Mouse (Mus musculus): ENCODE data around the gene Nid2.

Gene Nid2

DNA sequence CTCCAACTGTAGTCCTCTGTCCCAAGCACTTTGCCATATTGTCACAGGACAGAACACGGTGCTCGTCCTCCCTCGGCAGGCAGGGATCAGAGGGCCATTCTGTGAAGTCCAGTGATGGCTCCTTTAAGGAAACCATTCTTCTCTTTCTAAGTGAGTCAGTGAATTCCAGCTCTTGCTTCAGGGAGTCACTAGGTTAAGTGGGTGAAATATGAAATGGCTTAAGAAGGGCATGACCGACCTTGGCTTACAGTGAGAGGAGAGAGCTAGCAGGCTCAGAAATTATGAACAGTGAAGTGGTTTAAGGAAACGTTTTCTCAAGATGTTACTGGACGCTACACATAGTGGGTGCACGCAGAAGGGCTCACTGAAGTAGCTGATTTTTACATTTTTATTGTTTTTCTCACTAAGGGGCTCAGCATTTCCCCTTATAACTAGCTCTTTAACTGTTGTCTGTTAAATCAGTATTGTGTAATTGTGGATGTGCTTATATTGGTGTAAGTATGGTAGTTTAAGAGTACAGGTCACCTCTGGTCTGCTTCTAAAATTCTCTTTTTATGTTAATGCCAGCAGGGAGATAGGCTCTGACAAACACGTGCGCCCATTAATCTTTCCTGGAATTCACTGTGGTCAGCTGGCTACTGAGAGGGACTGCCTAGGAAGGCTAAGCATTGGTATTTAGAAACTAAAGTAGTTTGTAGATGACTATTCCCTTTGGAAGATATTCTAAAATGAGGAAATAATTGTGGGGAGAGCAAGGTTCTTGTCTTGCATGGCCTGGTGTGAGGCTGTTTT is 34.9 kb downstream of the Nid2 start:
- DNase-seq (ENCODE audit: low spot score) = no peak

DNA sequence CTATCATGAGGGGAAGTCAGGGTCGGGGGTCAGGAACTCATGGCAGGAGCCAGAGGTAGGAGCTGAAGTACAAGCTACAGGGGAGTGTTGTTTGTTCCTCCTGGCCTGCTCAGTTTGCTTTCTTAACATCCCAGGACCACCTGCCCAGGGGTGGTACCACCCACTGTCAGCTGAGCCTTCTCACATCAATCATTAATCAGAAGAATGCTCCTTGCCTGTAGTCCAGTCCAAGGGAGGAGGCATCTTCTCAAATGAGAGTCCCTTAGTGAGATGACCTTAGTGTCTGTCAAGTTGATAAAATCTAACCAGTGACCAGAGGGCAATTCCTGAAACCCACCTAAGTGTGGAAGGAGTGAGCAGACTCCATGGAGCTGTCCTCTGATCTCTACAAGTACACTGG is 37.4 kb downstream of the Nid2 start:
- no peak for DNase-seq (ENCODE audit: low spot score)

DNA sequence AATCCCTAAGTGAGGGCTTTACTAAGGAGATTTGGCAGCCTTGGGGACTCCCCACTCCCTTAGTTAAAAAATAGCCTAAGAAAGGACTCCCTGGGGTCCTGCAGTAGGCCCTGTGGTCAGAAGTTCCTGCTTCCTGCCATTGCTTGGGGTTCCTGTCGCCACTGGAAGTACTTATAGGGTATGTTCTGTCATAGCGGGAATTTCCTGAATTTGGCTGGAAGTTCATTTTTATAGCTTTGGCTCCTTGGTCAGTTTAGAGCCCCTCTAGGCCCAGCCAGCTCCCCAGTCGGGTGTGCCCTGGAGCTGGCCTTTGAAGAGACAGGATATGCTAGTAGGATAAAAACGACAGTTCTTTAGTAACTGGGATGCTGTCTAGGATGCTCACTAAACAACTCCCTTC is 43.8 kb downstream of the Nid2 start:
- no peak for DNase-seq (ENCODE audit: low spot score)

DNA sequence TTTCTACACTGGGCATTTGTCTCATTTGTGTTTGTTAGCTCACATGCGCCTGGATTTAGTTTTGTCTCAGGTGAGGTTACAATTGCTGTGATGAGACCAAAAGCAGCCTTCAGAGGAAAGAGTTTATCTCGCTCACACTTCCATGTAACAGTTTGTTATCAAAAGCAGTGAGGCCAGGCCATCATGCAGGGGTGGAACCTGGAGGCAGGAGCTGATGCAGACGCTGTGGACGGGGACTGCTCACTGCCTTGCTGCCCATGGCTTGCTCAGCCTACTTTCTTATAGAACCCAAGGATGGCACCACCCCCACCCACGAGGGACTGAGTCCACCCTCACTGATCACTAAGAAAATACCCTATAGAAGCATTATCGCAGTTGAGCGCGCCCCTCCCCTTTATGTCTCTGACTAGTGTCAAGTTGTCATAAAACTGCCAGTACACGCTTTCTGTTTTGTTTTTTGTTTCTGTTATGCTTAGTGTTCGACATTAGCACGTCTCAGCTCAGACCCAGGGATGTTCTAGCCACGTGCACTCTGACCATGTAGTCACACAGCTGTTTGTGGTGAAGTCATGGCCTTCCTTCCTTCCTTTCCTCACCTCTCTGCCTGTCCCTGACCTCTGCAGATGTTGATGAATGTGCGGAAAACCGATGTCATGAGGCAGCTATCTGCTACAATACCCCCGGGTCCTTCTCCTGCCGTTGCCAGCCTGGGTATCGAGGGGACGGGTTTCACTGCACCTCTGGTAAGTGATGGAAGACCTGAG is 45.7 kb downstream of the Nid2 start:
- no peak for DNase-seq (ENCODE audit: low spot score)

DNA sequence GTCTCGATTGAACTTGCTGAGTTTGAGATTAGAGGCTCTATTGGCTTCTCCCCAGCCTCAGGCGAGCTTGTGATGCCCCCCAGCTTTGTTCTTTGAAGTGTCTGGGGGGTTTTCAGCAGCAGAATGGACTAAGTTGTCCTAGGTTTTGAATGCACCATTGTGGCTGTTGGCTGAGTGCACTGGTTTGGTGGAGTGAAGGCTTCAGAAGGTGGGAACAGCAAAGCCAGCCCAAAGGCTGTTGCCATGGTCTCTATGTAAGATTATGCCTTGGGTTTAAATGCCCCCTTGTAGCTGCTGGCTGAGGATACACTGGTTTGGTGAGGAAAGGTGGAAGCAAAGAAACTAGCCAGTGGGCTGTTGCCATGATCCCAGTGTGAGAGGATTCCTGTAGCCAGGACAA is 49.4 kb downstream of the Nid2 start:
- DNase-seq (ENCODE audit: low spot score) = no peak

DNA sequence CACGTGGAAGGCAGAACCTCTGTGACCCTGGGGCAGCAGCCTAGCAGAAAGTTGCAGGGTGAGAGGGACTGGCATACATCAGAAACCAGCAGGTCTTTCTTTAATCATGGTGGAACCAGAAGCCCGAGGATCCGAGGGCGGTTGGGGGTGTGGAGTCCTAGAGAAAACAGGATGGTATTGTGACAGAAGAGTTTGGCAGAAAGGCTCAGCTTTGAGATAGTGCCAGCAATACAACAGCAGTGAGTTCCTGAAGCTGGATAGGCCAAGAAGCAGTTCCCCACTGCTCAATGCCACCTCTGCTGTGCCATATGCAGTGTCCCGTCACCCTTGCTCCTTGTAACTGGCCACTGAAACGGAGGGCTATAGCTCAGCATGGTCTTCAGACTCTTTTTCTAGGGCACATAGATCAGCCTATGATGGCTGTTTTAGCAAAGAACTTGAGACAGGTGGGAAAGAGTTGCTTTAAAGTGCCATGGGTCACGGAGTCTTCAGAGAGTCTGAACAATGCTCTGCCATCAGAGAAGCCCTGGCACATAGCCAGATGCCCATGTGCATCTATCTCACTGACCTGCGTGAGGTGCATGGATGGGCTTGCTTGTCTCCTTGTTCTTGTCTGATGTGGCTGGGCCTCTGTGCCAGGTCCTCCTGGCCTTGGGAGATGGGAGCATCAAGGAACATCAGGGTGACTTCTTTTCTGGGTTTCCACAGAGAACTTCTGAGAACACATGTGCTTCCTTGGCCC is 50.6 kb downstream of the Nid2 start:
- DNase-seq (ENCODE audit: low spot score) = no peak

DNA sequence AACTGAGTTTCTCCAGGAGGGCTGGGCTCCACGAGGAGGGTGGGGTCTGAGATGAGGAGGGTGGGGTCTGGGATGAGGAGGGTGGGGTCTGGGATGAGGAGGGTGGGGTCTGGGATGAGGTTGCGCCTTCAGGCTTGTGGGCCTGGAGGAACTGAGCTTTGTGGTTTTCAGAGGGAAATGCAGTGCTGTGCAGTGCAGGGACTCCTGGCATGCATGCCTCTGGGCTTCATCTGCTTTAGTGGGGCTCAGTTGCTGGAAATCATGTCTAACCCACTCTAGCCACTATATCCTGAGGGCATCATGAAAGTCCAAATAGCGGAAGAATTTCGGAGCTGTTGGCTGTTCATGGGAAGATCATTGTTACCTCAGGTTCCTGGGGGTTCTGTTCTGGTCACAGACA is 52.2 kb downstream of the Nid2 start:
- no peak for DNase-seq (ENCODE audit: low spot score)

DNA sequence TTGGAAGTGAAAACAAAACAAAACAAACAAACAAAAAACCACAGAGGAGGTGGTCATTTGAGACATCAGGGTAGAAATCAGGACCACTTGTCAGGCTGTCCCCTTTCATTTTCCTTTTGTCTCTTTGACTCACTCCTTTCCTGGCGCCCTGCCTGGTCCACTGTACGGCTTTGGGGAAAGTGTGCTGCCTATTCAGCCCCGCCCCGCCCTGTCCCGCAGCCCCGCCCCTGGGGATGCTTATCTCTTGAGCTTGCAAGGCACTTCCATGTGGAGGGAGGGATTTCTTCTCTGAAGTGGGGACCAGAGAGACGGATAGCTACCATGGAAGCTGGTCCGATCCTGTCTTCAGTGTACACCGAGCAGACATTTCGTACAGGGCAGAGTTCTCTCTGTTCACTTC is 52.6 kb downstream of the Nid2 start:
- DNase-seq (ENCODE audit: low spot score) = no peak

DNA sequence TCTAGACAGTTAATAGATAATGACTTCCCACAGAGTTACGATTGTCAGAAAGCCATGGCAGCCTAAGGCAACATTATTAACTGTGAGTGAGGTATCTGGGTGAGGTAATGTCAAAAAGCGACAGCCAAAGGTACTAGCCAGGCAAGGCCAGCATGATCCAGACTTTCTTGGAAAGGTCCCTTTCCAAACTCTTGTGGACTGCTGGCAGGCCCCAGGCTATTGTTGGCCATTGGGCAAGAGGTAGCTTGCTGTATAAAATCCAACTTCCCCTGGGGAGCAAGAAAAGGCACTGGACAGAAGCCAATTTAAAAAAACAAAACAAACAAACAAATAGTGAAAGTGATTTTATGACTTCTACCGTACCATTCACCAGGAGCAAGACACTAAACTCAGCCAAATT is 56.3 kb downstream of the Nid2 start:
- no peak for DNase-seq (ENCODE audit: low spot score)

DNA sequence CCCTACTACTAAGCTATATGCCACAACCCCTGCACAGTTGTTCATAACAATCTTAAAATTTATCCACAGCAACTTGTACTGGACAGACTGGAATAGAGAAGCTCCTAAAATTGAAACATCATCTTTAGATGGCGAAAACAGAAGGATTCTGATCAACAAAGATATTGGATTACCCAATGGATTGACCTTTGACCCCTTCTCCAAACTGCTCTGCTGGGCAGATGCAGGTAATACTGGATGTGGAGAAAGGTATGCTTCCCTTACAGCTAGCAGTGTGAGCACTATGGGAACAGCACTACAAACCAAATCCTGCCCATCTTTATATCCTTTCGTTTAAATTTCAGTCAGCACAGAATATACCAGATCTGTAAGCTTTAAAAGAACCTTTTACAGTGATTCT is 56.8 kb downstream of the Nid2 start:
- no peak for DNase-seq (ENCODE audit: low spot score)

DNA sequence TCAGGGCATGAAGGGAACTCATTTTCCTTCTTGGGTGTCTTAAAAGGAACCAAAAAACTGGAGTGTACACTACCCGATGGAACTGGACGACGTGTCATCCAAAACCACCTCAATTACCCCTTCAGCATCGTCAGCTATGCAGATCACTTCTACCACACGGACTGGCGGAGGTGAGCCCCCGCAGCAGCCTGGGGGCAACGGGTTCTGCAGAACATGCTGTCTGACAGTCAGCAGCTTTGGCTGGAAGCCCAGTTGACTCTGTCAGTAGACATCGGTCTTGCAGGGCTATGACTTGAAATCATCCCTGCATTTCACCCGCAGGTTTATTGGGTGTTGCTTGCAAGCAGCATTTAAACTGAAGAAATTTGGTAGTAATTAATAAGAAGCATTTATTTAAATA is 58.9 kb downstream of the Nid2 start:
- no peak for DNase-seq (ENCODE audit: low spot score)

DNA sequence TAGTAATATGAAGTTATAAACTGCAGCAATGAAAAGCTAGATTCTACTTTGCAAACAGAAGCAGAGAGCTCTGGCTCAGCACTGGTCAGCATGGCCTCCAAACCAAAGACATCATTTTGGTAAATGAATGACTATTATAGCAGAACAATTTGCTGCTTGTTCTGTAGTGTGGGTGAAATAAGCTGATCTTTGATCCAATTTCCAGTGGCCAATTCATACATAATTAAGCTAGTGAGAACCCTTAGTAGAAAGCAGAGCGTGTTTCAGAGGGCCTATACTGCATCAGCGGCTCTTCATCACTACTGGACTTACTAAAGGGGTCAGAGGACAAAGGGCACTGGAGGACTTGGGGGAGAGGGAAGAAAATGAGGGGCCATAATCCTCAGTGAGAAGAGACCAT is 62.0 kb downstream of the Nid2 start:
- no peak for DNase-seq (ENCODE audit: low spot score)

DNA sequence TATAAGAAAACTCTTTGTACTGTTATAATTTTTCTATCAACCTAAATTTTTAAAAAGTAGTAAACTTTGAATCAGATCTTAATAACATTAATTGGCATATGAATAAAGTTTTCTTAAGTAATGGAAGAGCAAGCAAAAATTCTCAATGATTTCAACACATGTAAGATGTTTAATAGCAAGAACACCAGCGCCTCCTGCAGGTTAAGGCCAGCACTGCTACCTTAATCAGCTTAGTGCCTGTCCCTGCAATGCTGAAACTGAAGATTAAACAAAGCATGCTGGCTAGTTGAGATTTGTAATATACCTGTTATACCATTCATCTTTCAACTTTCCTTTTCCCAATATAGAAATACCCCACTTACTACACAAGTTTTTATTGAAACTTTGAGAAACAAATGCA is 66.9 kb downstream of the Nid2 start:
- DNase-seq (ENCODE audit: low spot score) = no peak

DNA sequence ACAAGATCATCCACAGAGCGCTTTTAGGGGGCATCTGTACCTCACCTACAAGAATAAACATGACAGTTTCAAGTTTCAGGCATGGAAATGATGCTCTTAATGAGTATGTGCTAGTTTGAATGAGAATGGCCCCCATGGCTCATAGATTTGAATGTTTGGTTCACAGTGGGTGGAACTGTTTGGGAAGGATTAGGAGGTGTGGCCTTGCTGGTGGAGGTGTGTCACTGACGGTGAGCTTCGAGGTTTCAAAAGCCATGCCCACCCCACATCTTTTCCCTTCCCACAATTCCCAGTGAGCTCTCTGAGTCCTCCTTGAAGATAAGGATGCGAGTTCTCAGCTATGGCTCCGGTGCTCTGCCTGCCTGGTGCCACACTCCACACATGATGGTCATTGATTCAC is 70.6 kb downstream of the Nid2 start:
- DNase-seq (ENCODE audit: low spot score) = no peak

DNA sequence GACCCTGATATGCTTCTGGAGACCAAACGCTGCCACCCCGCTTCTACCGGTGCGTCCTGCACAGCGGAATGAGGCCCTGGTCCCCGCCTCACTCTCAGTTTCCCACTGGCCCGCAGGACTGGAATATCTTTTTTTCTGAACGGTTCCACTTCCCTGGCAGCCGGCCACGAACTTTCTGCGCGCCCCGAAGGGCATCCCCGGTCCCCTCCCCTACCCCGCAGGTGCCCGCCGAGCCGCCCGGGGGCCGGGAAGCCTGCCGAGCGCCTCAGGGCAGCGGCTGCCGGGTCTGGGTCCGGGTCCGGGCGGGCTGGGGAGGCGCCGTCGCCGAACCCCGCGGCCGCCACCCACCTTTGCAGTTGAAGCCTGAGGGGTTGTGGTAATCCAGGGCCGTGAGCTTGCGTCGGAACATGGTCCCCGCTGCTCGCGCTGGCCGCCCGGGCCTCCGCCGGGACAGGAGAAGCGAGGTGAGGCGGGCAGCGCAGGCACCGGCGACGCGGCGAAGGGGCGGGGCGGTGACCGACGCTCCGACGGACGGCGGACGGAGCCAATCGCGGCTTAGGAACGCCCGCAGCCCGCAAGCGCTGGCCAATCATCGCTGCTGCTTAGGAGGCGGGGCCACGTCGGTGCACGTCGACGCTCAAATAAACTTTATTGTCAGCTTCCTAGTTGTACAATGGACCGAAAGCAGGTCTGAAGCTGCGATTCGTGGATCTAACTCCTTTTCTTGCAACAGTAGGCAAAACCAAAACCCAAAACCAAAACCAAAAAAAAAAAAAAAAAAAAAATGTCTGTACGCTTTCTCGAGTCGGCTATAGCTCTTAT is 72.5 kb downstream of the Nid2 start, which contains the start of gene Rtraf:
Gene Rtraf (minus strand): TSS at position 504 of the 822 bp plus-strand sequence.
- DNase-seq (ENCODE audit: low spot score) = peak; percentile 84

DNA sequence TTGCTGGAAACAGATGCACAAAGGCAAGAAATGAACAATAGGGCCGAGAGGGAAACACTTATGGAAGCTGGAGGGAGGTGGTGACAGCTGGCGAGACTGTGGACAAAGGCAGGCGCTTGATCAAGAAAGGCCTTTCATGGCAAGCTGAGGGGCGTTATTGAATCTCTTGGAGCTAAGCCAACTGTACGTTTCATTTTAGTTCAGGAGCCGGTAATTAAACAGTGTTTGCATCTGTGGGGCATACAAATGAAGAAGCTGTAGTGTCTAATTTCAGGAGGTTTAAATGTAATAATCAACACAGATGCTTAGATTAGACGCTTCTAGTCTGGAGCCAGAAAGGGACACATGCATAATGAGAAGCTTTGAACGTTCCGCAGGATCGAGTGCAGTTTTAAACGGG is 74.4 kb downstream of the Nid2 start:
- no peak for DNase-seq (ENCODE audit: low spot score)

DNA sequence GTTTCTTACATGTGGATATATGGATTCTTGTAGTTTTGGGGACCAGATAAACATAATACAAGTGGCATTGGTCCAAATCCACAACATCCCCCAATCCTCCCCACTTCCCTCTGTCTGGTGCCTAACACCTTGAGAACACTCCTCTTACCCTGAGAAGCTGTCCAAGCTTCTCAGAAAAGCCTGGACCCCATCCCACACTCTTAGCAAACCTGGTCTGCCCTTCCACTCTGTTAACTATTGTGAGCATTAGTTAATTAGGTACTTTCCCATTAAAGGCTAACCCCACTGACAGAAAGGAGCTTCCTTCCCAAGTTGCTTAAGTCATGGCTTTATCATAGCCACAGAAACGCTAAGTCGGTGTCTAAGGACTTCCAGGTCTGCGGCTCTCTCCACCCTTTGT is 85.2 kb downstream of the Nid2 start:
- DNase-seq (ENCODE audit: low spot score) = no peak

DNA sequence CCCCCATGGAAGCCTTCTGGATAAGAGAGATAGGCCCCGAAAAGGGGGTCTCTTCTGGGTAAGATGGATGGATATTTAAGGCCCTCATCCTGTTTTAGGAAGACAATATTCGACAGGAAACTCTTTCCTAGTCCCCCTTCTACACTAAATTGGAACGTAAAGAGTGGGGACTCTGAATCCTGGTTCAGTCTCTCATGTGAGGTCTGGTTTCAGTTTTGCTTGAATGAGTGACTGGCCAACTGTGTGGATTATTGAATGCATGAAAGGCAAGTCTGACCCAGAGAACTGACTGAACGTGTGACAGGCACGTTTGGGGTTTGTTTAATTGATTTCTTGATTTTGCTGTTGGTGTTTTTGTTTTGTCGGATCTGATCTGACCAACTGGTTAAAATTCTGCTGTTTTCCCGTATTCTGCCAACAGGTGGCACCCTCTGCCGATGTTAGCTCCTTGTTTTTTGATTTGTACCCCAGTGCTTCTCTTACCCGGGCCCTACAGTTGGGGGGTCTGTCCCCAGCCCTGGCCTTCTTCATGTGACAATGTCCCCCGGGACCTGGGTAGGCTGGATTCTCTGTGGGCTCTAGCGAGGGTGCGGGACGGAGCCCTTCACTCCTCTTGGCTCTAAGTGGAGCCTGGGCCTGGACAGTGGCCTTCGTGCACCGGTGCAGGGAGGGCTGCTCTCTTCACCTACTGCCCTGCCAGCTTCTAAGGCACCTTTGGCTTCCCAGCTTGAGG is 88.7 kb downstream of the Nid2 start:
- DNase-seq (ENCODE audit: low spot score) = no peak

DNA sequence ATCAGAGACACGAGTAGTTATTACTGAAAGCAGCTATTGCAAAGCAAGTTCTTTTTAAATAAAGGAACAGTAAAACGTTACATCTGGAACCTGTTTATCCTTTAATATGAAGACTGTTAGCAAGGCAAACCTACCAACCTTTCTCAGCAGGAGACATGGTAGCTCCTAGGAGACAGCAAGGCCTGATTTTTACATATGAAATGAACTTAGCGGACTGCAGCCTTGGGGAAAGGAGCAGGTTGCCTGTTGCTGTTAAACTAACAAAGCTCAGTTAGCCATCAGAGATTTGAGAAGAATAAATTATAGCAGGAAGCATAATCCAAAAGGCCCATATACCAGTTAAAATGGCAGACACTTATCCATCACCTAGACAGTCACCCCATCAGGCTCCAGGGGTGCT is 102.4 kb downstream of the Nid2 start:
- no peak for DNase-seq (ENCODE audit: low spot score)

DNA sequence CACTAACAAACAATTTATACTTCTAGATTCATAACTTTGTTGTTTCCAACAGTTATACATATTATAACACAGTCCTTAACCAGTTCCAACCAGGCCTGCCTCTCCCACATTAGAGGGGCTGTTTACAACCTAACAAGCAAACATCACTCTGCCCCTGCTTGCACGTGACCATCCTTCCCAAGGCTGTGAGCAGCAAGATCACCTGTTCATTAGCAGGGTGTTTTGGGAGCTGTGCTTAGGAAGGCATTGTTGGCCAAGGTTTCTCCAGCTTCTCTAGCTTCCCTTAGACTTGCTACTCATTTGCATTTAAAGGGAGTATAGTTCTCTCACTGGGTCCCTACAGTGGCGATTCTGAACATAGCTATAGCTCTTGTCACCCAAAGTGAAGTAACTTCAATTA is 107.2 kb downstream of the Nid2 start:
- DNase-seq (ENCODE audit: low spot score) = no peak

Data from ovary, adult 18-20 months (tissue).